Mouse (Mus musculus) CD4-positive, CD25-positive, alpha-beta regulatory T cell, adult 9 weeks (primary cell): Measurements from ENCODE around the gene Gzf1. TPM values are rescaled to one million over a fixed set of nuclear protein-coding genes. Genes with fewer than 3 reads are reported as not detected.

Source experiments
- polyA plus RNA-seq: library from polyadenylated mRNA; unstranded; fragments of 100-300 nt; shearing (Covaris generic); gene quantifications from one replicate; pipeline ENCODE4 v1.2.1, GENCODE M21; 2017

Gene Gzf1
- 19.7 TPM for polyA plus RNA-seq

GRCm38 (mm10) chr2:148680775-148681291 is at the start of gene Gzf1:
TSS of gene Gzf1 (plus strand) at chr2:148681023.

GRCm38 (mm10) chr2:148672199-148673096 is 8.4 kb upstream of the Gzf1 start, which contains the start of gene Nxt1:
TSS of gene Nxt1 (plus strand) at chr2:148672601.

GRCm38 (mm10) chr2:148732327-148733000 is 51.6 kb downstream of the Gzf1 start, which contains the start of gene Napb:
TSS of gene Napb (minus strand) at chr2:148732467.

Other genes starting within 250 kb of the Gzf1 start
- gene Cd93, start 237.5 kb upstream of the Gzf1 start, polyA plus RNA-seq, result 0.14 TPM
- 76.0 TPM for gene Nxt1, start 8.4 kb upstream of the Gzf1 start, polyA plus RNA-seq
- 2.0 TPM for gene Napb, start 51.4 kb downstream of the Gzf1 start, polyA plus RNA-seq
- not detected for gene Cstl1, start 69.3 kb downstream of the Gzf1 start, polyA plus RNA-seq
- not detected for gene Cst11, start 90.5 kb downstream of the Gzf1 start, polyA plus RNA-seq
- gene 8030411F24Rik, start 101.0 kb downstream of the Gzf1 start, polyA plus RNA-seq, result not detected
- not detected for gene Cst12, start 108.3 kb downstream of the Gzf1 start, polyA plus RNA-seq
- gene Cst8, start 117.8 kb downstream of the Gzf1 start, polyA plus RNA-seq, result not detected
- not detected for gene Cst13, start 139.1 kb downstream of the Gzf1 start, polyA plus RNA-seq
- gene Cst9, start 154.1 kb downstream of the Gzf1 start, polyA plus RNA-seq, result not detected
- not detected for gene 9230104L09Rik, start 184.0 kb downstream of the Gzf1 start, polyA plus RNA-seq
- 169 TPM for gene Cst3, start 194.7 kb downstream of the Gzf1 start, polyA plus RNA-seq